Mouse (Mus musculus) kidney, adult 2 months (tissue): Measurements from ENCODE around the gene Fbxo33.

Experiments
- CTCF ChIP-seq: fragments of 200-500 bp; conservative IDR thresholded peaks from 2 replicates; pipeline ENCODE4 v1.5.1; 2011; ENCODE audit warnings: low read depth, mild to moderate bottlenecking, control low read depth, low read length, moderate library complexity, mixed read lengths; ENCODE audit not compliant: insufficient read depth, insufficient read length
- POLR2A ChIP-seq: fragments of 200-500 bp; IDR thresholded peaks from one replicate; pipeline ENCODE4 v1.6.1; 2011; ENCODE audit warnings: low read depth, low read length, control low read depth

DNA sequence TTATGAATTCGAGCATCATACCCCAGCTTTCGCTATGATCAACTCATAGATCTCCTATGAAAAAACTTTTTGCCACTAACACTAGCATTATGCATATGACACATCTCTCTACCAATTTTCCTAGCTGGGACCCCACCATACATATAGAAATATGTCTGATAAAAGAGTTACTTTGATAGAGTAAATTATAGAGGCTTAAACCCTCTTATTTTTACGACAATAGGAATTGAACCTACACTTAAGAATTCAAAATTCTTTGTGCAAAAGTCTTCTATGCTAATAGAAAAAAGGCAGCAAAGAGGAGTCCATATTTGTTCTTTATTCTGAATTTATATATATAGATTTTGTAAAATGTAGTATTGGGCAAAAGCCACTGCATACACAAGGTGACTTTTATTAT, 43.3 kb upstream of the Fbxo33 start:
- TF ChIP-seq CTCF (no peak), POLR2A (no peak)
